Mouse (Mus musculus) left cerebral cortex, adult 11 months (tissue): Measurements from ENCODE around the gene Mroh2a.

ENCODE experiments used
- DNase-seq: peaks from one replicate; pipeline ENCODE4 v3.0.0; 2022; ENCODE audit warnings: low spot score

The Mroh2a gene

GRCm38 (mm10) chr1:88291409-88292005 is 64.7 kb downstream of the Mroh2a start:
- DNase-seq = no peak

DNA sequence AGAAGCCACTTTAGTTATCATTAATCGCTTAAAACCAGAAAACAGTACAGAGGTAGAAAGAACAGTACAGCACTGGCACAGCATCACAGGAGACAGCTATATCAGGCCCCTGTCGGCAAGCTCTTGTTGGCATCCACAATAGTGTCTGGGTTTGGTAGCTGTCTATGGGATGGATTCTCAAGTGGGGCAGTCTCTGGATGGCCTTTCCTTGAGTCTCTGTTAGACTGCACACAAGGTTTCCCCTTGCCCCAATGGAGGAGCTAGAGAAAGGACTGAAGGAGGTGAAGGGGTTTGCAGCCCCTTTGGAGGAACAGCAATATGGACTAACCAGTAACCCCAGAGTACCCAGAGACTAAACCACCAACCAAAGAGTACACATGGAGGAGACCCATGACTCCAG is 65.3 kb downstream of the Mroh2a start:
- DNase-seq = no peak

DNA sequence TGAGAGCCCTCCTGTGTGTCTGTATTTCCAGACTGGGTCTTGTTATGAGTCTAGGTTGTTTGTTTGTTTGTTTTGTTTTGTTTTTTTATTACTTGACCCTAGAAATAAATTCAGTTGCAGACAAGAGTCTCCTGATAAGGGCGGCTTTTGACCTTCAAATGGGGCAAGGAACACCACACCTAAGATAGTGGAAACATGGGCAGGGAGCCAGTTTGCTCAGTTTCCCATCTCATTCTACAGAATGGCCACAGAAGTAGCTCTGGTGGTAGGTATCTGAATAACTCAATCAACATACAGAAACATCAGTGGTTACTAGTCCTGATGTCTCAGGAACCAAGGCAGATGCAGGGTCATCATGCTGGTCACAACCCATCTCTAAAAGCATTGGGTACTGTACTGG is 67.9 kb downstream of the Mroh2a start:
- no peak for DNase-seq

- no peak for DNase-seq
These were observed 69.6 kb downstream of the Mroh2a start for GRCm38 (mm10) chr1:88296171-88296920.

DNA sequence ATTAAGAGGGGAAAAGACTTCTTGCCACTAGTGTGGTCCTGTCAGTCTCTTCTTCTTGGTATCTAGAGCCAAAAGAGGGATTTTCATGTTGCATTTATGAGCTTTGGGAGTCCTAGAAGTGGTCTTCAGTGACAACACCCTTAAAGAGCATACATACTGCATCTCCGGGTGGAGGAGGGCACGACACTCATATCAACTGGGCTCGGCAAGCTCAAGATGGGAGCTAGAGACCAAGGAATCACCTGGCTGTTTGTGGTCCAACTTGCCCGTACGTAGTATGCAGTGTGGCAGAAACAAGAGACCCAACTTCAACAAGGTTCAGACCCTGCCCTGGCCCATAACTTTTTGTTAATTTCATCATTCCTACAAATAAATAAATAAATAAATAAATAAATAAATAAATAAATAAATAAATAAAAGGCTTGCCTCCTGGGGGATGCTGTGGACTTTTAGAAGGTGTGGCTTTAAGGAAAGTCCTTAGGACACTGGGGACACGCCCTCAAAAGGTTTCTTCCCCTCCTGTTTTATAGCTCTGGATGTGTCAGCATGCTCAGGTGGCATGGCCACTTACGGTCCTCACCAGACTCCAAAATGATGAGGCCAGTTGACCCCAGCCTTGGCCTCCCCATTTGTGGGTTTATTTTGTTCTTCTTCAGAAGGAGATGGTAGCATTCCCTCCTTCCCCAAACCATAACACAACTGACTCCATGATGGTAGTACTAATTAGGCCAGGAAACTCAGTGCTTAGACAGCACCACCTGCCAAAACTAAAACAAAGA is 70.9 kb downstream of the Mroh2a start:
- no peak for DNase-seq

DNA sequence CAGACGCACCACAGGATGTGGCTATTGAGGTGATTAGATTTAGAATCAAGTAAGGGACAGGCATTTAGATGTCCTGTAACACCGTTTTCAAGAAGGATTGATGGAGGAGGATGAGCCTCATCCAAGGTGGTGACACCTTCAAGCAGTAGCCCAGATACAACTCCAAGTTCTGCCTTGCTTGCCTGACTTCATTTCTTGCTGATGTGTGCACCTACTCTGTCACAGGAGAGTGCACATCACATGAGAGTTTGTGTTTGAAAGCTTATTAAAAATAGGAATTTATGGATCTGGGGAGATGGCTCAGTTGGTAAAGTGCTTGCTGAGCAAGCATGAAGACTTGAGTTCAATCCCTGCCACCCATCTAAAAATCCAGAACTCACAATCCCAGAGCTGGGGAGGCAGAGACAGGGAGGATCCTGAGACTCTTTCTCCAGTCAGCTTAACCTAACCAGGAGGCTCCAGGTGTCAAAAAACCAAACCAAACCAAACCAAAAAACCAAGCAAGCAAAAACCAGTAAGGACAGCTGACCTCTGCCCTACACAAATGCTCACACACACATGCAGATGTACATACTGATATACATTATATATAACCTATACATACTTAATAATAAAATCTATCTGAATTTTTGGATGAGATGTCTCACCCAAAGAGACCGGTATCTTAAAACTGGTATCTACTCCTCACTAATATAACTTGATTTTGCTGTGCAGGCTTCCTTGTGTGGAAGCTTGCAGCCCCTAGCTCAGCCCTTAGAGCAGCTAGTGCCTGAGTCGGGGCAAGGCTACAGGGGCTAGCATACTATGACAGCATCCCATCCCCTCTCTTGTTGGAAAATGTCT is 72.1 kb downstream of the Mroh2a start:
- no peak for DNase-seq

DNA sequence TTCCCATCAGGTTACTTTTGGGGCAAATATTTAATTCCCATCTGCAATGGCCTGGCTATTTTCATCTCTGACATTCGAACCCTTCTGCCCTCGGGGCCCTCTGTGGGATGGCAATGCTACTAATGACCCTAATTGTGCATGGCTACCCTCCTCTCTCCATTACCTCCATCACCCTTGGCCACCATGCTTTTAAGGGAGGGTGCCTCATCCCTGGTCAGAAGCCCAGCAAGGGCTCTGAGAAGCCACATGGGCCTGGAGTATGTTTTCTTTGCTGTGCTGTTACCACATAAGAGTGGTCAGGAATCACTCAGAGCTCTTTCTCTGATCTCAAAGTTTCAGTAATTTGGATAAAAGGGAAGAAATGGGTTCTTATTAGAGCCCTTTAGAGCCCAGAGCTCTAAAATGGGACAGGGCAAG is 72.8 kb downstream of the Mroh2a start:
- DNase-seq = no peak

- no peak for DNase-seq
These were observed 73.7 kb downstream of the Mroh2a start for GRCm38 (mm10) chr1:88300301-88301050.

DNA sequence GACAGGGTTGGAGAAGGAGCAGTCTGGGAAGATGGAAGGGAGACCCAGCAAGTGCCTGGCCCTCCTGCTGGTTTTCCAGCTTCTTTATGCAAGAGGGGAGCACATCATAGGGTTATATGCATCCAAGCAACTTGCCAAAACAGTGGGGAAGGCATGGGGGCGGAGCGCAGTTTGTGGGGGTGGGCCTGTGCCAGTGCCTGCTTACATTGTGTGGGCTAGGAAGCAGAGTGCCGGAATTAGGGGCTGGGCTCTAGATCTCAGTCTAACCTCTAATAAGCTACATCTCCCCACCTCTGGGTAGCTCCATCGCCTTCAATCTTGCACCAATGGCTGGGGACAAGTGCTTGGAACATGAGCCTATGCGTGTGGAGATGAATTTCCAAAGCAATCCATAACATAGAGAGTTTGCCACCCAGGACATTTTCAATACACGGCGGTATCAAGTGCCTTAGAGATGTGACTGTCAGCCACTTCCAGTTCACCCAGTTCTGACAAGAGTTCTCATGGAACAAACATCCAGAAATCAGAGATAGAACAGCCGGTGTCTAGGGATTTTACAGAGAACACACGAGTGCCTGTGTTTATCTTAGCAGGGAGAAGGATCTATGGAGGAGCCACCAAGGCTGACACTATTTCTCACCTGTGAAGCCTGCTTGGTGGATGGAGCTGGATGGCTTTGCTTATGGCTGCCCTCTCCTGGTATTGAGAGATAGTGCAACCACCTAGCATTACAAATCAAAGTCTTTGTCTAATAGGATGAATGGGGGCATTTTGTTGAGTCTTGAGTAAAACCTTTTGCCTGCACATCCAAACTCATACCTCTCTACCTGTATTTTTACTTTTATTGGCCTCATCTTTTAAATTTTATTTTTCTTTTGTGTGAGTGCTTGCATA is 74.6 kb downstream of the Mroh2a start:
- no peak for DNase-seq

DNA sequence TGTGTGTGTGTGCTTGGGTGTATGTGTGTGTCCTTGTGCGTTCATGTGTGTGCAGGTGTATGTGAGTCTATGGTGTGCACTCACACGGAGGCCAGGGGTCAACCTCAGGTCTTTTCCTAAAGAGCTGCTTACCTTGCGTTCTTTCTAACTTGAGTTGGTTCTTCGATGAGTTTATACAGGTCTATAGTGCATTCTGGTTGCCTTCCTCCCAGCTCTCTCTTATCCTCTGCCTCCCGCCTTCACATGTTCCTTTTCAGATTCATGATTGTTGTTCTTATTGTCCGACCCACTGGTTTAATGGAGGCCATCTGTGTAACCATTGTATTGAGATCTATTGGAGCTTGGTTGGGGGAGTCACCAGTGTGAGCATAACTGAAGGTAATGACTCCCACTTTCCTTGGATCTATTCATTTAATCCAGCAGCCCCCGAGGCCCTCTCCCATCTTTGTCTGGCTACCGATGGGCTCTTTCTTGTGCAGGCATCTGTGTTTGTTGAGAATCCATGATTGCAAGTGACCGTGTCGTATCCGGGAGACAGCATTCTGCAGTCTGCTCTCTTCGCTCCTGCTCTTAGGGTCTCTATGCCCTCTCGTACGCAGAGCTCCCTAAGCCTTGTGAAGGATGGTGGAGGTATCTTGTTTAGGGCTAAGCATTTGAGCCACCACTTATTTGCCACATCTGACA is 75.4 kb downstream of the Mroh2a start:
- no peak for DNase-seq

DNA sequence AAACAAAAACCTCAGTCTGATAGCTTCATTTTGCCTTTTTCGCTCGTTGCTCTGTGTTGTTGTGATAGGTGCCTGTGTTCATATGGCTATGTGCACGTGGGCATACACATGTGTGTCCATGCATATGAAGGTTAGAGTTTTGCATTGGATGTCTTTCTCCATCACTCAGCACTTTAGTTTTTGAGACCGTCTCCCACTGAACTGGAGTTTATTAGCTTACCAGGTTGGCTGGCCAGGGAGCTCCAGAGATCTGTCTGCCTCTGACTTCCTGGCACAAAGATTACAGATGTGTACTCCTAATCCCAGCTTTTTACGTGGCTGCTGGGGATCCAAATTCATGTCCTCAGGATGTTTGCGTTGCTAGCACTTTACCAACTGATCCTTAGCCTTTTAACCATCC is 77.0 kb downstream of the Mroh2a start:
- DNase-seq = no peak

- no peak for DNase-seq
These were observed 77.6 kb downstream of the Mroh2a start for GRCm38 (mm10) chr1:88304261-88304985.

GRCm38 (mm10) chr1:88305018-88305795 is 78.4 kb downstream of the Mroh2a start:
- DNase-seq = no peak

DNA sequence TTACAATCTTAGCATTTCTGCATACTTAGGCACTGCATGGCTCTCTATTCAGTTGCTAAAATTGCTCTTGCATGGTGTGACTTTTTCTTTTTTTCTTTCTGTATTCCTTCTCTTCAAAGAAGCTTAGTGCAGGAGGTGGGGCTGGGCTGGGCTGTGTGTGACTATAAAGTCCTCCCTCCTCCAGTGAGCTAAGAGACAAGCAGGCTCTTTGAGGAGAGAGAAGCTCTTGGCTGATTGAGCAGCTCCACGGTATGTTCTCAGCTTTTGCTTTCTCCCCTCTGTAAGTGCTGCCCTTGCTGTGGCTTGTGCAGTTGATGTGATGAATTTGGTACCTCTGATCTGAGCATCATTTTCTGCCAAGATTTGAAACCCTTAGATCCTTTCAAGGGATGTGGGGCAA is 79.8 kb downstream of the Mroh2a start:
- no peak for DNase-seq

DNA sequence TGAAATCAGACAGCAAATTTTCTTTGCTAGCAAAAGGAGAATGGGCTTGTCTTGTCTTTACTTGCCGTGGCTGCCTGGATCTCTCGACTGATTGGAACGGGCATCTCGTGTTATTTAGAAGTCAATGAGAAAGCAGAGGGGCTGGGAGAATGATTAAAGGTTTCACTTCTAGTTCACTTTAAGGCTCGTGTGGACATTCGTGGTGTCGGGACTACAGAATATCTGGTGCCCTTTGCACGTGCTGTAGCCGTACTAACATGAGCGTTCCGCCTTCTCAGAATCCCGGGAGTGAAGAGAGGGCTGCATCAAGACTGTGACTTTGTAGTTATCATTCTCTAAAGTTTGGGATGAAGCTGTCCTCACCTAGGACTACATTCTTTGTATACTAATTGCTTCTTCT is 80.4 kb downstream of the Mroh2a start:
- DNase-seq = no peak

DNA sequence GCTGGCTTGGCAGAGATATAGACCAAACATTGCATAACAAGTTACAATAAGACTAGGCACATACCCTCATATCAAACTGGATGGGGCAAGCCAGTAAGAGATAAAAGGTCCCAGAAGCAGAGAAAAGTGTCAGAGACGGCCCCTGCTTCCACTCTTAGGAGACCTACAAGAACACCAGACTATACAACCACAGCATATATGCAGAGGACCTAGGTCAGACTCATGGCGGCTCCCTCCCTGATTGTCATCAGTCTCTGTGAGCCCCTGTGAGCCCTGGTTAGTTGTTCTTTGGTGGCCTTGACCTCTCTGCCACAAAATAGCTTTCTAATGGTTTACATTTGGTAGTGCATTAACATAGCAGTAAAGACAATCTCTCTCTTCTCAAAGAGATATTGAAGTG is 82.2 kb downstream of the Mroh2a start:
- DNase-seq = no peak

DNA sequence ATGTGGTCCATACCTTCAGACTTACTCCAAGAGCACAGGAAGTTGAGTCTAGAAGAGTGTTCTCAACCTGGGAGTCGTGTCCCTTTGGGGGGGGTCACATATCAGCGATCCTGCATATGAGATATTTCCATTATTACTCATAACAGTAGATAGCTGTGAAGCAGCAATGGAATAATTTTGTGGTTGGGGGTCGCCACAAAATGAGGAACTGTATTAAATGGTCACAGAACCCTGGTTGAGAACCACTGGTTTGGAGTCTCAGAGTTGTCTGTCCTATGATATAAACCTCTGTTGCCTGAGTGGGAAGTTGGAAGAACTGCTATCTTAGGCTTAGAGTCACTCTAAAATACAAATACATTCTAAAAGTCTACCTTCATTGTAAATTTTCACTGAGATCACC is 83.1 kb downstream of the Mroh2a start:
- DNase-seq = no peak

DNA sequence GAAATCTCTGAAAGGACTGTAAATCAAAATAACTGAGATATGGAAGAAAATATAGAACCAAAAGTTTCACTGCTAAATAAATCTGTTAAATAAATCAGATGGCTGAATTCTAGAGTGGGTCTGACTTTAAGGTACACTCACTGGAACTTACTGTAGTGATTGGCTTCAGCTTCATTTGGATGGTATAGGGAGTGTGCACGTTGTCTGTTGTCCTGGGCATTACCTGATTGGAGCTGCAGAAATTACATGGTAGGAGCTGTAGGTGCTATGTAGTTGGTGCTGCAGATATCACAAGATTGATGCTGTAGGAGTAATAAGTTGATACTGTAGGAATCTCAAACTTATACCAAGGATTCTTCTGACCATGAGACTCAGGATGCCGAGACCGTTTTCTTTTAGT is 83.6 kb downstream of the Mroh2a start:
- DNase-seq = no peak
